Mouse (Mus musculus) CD4-positive, CD25-positive, alpha-beta regulatory T cell, adult 4 months (primary cell): Measurements from ENCODE around the gene Tdrkh. TPM values are rescaled to one million over a fixed set of nuclear protein-coding genes. Genes with fewer than 3 reads are reported as not detected.

Source experiments
- ATAC-seq: one replicate; pipeline ENCODE4 v1.8.0; 2017
- polyA plus RNA-seq, 2 experiments: library from polyadenylated mRNA; unstranded; fragments of 100-300 nt; shearing (Covaris generic); gene quantifications; one replicate each; pipeline ENCODE4 v1.2.1; 2017

Tdrkh gene
- polyA plus RNA-seq, 2 experiments from 2014 or later: 11.4 to 11.6 TPM

- ATAC-seq: no peak
Measured at GRCm38 (mm10) chr3:94391001-94391400, 22.1 kb upstream of the Tdrkh start.

DNA sequence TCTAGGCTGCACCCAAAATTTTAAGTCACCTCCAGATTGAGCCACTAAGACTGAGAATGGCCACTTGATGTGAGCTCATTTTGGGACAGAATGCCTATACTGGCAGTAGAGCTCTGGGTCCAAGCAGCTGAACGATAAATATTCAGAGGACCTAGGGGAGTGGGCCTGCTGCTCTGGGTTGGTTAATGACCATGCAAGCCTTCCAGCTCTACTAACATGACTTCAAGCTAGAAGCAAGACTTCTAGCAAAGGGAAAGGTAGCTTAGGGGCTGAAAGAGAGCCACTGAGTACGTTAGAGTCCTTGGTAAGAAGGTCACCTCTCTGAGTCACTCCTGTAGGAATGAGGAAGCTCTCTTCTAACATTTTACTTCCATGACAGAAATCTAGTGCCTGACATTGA, 20.9 kb upstream of the Tdrkh start:
- no peak for ATAC-seq

DNA sequence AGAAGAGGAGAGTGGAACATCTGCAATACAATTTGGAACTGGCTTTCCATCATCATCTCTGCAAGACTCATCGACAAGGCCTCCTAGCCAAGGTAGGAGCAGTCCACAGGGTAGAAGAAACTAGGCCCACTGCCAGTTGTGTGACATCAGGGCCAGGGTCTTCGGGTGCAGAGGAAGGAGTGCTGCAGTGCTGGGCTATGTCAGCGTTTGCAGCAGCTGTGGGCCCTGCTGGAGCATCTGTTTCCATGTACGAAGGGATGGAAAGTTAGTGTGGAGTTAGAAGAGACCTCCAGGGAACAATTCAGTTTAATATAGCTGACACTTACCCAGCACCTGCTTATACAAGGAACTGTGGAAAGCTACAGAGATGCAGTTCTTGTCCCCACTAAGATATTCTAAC, 20.0 kb upstream of the Tdrkh start:
- no peak for ATAC-seq

- no peak for ATAC-seq
Measured at GRCm38 (mm10) chr3:94396336-94396735, 16.7 kb upstream of the Tdrkh start.

DNA sequence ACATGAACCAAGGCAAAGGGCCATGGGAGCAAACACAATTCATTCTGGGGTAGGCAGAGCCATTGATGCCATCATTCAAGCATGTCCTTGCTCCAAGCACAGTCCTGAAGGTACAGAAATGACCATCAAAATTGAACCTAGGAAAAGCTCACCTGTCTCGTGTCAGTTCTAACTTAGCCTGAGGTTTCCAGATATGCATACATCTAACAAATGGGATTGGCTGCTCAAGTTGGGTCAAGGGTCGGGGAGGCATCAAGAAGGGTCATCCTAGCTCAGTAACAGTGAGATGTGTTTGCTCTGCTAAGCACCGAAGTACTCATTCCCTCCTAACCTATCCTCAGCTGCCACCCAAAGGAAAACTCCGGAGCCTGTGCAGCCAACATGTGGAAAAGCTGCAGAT, 16.2 kb upstream of the Tdrkh start:
- no peak for ATAC-seq

GRCm38 (mm10) chr3:94398217-94398616, 14.9 kb upstream of the Tdrkh start, which contains the start of gene Lingo4:
Gene Lingo4, plus strand, starts transcription at chr3:94398517.
- no peak for ATAC-seq

GRCm38 (mm10) chr3:94398943-94399481, 14.1 kb upstream of the Tdrkh start:
- ATAC-seq: no peak

DNA sequence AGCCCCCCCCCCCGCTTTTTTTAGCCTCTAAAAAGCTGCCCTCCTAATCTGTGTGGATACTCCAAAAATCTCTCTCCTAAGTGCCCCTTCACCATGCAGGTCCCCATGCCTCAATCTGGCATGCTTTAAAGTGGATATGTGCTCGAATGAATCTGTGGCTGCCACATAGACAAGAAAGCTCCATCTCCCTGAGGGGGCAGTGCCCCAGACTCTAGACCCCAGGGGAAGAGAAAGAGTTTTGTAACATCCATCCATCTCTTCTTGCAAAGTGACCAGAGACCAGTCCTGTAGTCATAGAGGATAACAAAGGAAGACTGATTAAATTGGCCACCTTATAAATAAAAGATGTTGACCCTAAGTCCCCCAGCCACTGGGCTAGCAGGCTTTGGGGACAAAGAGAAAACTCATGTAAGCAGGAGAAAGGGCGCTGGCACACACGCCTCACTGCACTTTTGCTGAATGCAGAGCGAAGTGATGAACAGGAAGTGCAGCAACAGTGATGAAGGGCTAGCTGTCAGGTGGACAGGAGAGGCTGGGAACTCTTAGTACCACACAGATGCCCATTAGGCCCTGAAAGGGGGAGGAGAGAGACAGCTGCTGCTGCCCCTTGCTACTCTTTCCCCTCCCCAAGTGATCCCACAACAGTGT, 13.3 kb upstream of the Tdrkh start:
- ATAC-seq: no peak

DNA sequence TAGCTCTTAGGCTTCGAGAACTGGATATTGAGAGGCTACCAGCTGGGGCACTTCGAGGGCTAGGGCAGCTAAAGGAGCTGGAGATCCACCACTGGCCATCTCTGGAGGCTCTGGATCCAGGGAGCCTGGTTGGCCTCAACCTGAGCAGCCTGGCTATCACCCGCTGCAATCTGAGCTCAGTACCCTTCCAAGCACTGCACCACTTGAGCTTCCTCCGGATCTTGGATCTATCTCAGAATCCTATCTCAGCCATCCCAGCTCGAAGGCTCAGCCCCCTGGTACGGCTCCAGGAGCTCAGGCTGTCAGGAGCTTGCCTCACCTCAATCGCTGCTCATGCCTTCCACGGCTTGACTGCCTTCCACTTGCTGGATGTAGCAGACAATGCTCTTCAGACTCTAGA, 10.6 kb upstream of the Tdrkh start:
- no peak for ATAC-seq

- ATAC-seq: no peak
Measured at GRCm38 (mm10) chr3:94404366-94405054, 8.6 kb upstream of the Tdrkh start.

DNA sequence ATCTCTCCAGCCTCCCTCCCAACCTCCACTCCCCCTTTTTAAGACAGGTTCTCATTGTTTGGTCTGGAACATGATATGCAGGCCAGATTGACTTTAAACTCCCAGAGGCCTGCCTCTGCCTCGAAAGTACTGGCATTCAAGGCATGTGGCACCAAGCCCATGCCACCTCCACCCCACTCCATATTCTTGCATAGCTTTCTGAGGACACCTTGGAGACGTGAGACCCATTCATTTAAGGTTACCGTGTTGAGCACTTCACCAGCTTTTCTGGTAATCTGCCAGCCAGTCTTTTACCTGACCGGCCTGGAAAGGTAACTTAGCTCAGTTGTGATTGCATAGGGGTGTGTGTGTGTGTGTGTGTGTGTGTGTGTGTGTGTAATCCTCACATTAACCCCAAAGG, 7.5 kb upstream of the Tdrkh start:
- no peak for ATAC-seq

DNA sequence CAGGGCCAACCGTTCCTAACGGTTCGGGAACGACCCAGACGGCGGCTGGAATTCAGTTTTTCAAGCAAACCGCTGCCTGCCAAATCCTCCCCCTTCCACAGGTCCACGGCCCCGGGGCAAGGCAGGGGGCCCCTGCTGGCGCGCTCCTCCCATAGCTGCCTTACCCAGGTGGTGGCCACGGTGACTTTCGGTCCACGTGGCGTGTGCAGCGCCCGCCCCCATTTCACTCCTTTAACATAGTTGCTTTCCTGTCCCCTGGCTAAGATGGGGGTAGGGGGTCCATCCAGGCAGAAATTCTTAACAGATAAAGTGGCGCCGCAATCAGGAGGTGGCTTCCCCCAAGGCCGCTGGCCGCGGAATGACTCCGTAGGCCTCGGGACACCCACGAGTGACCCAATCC, 543 bp upstream of the Tdrkh start:
- peak; percentile 26 for ATAC-seq

- no peak for ATAC-seq
Measured at GRCm38 (mm10) chr3:94430980-94431379, 17.9 kb downstream of the Tdrkh start.

DNA sequence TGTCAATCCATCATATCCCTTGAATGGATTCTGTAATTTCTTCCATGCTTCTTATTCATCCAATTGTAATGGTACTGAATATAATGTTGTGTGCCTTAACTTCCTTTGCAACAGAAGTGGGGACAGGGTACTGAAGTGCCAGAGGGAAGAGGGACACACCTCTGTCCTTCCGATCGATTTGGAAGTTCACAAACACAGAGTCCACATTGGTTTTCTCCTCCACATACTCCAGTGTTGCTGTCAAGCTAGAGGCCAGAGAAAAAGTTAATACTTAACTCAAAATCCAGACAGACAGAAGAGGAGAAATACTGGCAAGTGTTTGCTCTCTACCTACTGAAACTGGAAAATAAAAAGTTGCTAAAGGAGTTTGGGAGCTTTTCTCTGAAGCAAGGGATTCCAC, 21.2 kb downstream of the Tdrkh start:
- no peak for ATAC-seq

GRCm38 (mm10) chr3:94436420-94436819, 23.3 kb downstream of the Tdrkh start:
- no peak for ATAC-seq

DNA sequence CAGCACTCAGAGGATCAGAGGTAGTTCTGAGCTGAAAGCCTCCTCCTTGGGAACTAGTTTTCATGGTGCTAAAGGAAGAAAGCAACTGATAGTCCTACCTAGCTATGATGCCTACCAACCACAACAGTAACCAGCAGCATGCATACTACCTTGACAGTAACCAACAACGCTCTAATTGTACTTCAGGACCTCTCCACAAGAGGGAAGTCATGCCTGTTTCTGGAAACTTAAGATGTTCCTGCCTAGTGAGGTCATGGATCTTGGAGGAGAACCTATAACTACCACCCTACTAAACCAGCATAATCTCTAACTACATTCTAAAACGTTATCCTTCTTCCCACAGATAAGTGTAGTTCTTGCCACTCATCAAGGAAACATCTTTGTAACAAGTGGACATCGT, 28.1 kb downstream of the Tdrkh start:
- no peak for ATAC-seq

DNA sequence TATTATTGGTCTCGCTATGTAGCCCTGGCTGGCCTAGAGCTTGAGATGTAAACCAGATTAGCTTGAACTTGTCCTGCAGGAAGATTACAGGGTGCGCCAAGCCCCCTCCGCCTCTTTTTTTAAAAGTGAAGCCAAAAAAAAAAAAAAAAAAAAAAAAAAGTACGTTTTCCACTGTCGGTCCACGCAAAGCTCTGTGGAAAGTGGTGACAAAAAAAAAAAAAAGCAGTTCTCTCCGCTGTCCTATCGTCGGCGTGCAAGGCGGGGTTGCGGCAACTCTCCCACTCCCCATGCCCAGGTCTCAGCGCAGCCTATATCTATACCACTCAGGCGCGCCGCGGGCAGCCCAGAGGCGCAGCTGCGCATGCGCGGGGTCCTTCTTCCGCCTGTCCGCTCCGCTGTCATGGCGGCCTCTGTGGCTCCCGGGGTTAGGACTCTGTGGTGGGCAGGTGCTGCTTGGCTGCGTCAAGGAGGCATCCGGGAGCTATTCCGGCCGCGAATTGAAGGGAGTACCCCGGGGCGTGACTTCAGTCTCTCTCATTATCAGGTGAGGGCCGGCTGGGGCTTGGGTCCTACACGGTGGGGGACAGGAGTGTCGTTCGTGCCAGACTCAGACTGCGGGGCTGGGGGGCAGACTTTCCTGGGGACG, 30.0 kb downstream of the Tdrkh start, which contains the start of gene Mrpl9:
Mrpl9 (plus strand) TSS at position 368 of the 646 bp plus-strand sequence.
- peak; percentile 92 for ATAC-seq

DNA sequence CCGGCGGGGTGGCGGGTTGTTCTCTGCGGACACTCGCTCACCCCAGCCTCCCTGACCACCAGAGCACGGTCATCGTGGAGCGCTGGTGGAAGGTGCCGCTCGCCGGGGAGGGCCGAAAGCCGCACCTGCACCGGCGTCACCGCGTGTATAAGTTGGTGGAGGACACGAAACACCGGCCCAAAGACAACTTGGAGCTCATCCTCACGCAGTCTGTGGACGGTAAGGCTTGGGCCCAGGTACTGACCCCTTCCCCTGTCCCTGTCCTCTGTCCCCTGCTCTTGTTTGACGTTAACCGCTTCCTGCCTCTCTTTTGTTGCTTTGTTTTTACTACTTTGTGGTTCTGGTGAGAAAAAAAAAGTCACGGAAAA, 30.5 kb downstream of the Tdrkh start, which contains the start of gene Oaz3:
Oaz3 (minus strand) TSS at position 319 of the 368 bp plus-strand sequence.
- ATAC-seq: peak; percentile 50

DNA sequence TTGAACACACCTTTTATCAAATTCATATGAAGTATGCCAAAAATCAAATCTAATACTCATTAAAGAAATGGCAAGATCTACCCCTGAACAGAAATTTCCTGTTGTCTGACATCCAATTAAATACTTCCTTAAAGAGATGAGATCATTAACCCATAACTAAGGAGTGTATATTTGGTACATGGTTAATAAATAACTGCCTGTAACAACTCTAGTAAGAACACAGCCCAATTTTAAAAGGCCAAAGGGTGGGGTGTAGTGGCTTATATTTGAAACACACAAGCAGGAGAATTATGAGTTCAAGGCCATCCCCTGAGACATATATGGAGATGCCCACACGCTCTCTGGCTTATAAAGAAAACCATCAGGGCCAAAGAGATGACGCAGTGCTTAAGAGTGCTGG, 36.3 kb downstream of the Tdrkh start:
- no peak for ATAC-seq

- peak; percentile 87 for ATAC-seq
Measured at GRCm38 (mm10) chr3:94456529-94457000, 43.5 kb downstream of the Tdrkh start.

DNA sequence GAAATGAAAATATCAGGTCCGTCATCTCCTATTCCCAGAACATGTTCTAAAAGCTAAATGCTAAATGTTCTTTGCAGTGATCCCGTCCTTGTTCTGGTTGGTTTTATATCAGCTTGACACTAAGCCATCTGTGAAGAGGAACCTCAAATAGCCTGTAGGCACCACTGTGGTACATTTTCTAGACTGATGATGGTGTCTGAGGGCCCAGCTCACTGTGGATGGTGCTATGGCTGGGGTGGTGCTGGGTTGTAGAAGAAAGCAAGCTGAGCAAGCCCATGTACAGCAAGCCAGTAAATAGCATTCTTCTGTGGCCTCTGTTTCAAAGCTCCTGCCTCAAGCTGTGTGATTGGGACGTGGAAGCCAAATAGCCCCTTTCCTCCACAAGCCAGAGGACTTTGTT, 44.0 kb downstream of the Tdrkh start:
- ATAC-seq: no peak

DNA sequence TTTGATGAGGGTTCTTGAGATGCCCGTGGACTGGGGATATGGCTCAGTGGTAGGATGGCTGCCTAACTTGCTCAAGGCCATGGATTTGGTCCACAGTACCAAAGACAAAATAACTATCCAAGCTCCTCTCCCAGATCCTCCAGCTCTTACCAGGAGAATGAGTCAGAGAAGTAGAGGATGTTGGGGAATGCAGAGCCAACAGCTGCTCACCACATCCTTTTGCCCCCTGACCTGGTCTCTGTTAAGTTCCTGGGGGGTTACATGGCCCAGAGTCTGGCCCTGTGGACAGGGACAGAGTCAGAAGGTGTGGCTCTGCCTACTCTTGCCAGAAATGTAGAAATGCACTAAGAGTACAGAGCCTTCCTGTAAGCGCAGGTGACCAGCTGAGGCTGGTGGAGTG, 46.8 kb downstream of the Tdrkh start:
- ATAC-seq: no peak

DNA sequence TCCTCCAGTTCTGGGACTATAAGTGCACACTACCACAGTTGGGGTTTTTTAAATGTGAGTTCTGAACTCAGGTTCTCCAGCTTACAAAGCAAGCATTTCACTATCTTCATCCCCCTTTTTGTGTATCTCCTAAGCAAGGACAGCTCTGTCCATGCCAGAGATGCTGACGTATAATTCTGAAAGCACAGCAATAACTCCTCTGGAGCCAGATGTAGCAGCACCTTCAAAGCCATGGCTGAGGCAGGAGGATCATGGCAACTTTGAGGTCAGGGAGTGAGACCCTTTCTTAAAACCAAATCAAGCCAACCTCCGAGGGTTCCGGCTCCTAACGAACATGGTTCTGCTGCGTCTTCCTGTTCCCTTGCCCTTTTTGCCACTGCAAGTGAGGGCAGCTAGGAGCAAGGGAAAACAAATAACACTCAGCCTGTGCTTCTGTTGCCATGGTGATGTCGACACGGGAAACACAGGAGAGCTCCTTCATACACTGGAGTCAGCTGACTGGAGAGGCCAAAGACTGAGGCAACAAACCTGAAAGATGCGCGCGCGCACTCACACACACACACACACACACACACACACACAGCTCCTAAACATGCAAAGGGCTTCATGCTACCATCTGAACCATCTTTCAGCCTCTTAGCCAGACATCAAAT, 51.0 kb downstream of the Tdrkh start:
- no peak for ATAC-seq
